Mouse (Mus musculus) cortical plate, adult 2 months (tissue): ENCODE results near the gene Olfr745.

Experiments
- CTCF ChIP-seq: fragments of 200-500 bp; IDR thresholded peaks from 2 replicates; pipeline ENCODE4 v1.5.1; 2011; ENCODE audit warnings: mild to moderate bottlenecking, control low read depth, low read length; ENCODE audit not compliant: insufficient read depth; ENCODE audit errors: extremely low read depth
- POLR2A ChIP-seq: fragments of 200-500 bp; IDR thresholded peaks from 2 replicates; pipeline ENCODE4 v1.6.1; 2011; ENCODE audit warnings: mild to moderate bottlenecking, low read length, control low read depth; ENCODE audit not compliant: insufficient read depth; ENCODE audit errors: extremely low read depth

DNA sequence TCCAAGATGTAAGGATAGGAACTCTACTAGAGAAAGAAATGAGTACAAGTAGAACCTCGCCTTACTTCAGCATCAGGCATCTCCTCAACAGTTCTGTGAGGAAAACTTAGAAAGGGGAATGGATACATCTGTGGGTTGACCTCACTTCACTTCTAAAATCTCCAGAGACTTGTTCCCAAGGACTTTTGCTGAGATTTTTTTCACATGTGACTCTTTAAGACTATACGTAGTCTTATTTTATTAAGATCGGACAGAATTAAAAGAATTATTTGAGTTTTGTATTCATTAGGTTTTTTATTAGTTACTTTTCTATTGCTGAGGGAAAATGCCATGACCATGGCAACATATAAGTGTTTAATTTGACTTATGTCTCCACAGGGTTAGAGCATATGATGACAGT, 53.9 kb downstream of the Olfr745 start, which contains the start of gene Olfr747:
- TF ChIP-seq CTCF: no peak
- TF ChIP-seq POLR2A: no peak
